Mouse (Mus musculus) liver, embryonic 14.5 days (tissue): ENCODE data around the gene Methig1.

Experiments
- CTCF ChIP-seq: IDR thresholded peaks from 2 replicates; pipeline ENCODE4 v1.5.1; 2016; ENCODE audit warnings: antibody characterized with exemption, low read depth, control low read depth
- EP300 ChIP-seq: IDR thresholded peaks from 2 replicates; pipeline ENCODE4 v1.6.1; 2016; ENCODE audit warnings: antibody characterized with exemption, low read depth

GRCm38 (mm10) chr15:100304019-100304991 lies 48.6 kb upstream of the Methig1 start, which contains the start of gene Mettl7a1:
- TF ChIP-seq CTCF (no peak), EP300 (peak; percentile 60; the same call in 1 of the 2 replicates)
